Mouse (Mus musculus) kidney, embryonic 14.5 days (tissue): ENCODE results near the gene Osbpl2. TPM values are rescaled to one million over a fixed set of nuclear protein-coding genes. Genes with fewer than 3 reads are reported as not detected.
A peak's percentile ranks its signal among the peaks of the same experiment; 100 is the strongest.

ENCODE experiments used
- ATAC-seq: fragments of 200-750 bp; cut with Nextera tagmentation; 2 replicates; pipeline ENCODE4 v1.8.0; 2017; ENCODE audit warnings: moderate number of reproducible peaks, mild to moderate bottlenecking, moderate TSS enrichment, moderate library complexity; ENCODE audit not compliant: low FRiP score, low TSS enrichment
- H3K27ac ChIP-seq: fragments of 300-500 bp; sonication (generic); 2 replicates; pipeline ENCODE4 v1.5.1; 2014; ENCODE audit warnings: low read depth, mild to moderate bottlenecking, low read length, moderate library complexity, mixed read lengths
- H3K27me3 ChIP-seq: fragments of 300-500 bp; sonication (generic); 2 replicates; pipeline ENCODE4 v1.6.1; 2014; ENCODE audit warnings: mild to moderate bottlenecking, low read length; ENCODE audit not compliant: control insufficient read depth, insufficient read depth
- H3K36me3 ChIP-seq: fragments of 300-500 bp; sonication (generic); 2 replicates; pipeline ENCODE4 v1.6.1; 2014; ENCODE audit warnings: low read length, mixed read lengths; ENCODE audit not compliant: control insufficient read depth, insufficient read depth
- H3K4me1 ChIP-seq: fragments of 300-500 bp; sonication (generic); 2 replicates; pipeline ENCODE4 v1.6.1; 2014; ENCODE audit warnings: low read length, mixed read lengths; ENCODE audit not compliant: control insufficient read depth, insufficient read depth
- H3K4me2 ChIP-seq: fragments of 300-500 bp; sonication (generic); replicated peaks from 2 replicates; pipeline ENCODE4 v1.6.1; 2014; ENCODE audit warnings: low read depth, mild to moderate bottlenecking, low read length
- H3K4me3 ChIP-seq: fragments of 300-500 bp; sonication (generic); 2 replicates; pipeline ENCODE4 v1.5.1; 2014; ENCODE audit warnings: mild to moderate bottlenecking, low read length
- H3K9ac ChIP-seq: fragments of 300-500 bp; sonication (generic); 2 replicates; pipeline ENCODE4 v1.6.1; 2014; ENCODE audit warnings: low read depth, mild to moderate bottlenecking, low read length, moderate library complexity
- H3K9me3 ChIP-seq: fragments of 300-500 bp; sonication (generic); 2 replicates; pipeline ENCODE4 v1.6.1; 2016; ENCODE audit warnings: low read length; ENCODE audit not compliant: control insufficient read depth
- WGBS: fragments of 180-500 bp; shearing (Covaris S2); extraction: QIAGEN DNeasy Blood & Tissue Kit; methylation state at CpG from one replicate; pipeline ENCODE4 v1.1.7; 2014; 5-methylcytosine and 5-hydroxymethylcytosine counted together
- polyA plus RNA-seq: library from polyadenylated mRNA; unstranded; fragments of >200 nt; fragmentation: Nextera tagmentation; extraction: Ambion mirVana; gene quantifications from 2 replicates; pipeline ENCODE4 v1.2.1, GENCODE M21; 2014

The Osbpl2 gene
- polyA plus RNA-seq, 1 experiment from 2014 or later, result 34.4 TPM

GRCm38 (mm10) chr2:180115279-180115678 lies 3.8 kb upstream of the Osbpl2 start:
- ATAC-seq, result no peak
- H3K36me3 ChIP-seq, result no peaks in the 10 kb centered on the region
- no peaks in the 10 kb centered on the region for H3K9me3 ChIP-seq
- H3K9ac ChIP-seq, result no peak overlapping the region
- H3K27me3 ChIP-seq, result no peaks in the 10 kb centered on the region
- no peak overlapping the region for H3K27ac ChIP-seq
- H3K4me3 ChIP-seq, result no peak overlapping the region
- WGBS, result 10% methylated on average over 6 of the region's 6 CpGs
- H3K4me2 ChIP-seq, result no peak overlapping the region
- peaks cover 15% of the 10 kb centered on the region for H3K4me1 ChIP-seq

- no peak overlapping the region for H3K9ac ChIP-seq
- peaks cover 16% of the 10 kb centered on the region for H3K4me1 ChIP-seq
- H3K27ac ChIP-seq, result no peak overlapping the region
- 74% methylated on average over 10 of the region's 10 CpGs for WGBS
- H3K4me2 ChIP-seq, result no peak overlapping the region
- H3K36me3 ChIP-seq, result no peaks in the 10 kb centered on the region
- no peaks in the 10 kb centered on the region for H3K9me3 ChIP-seq
- no peak for ATAC-seq
- no peak overlapping the region for H3K4me3 ChIP-seq
- no peaks in the 10 kb centered on the region for H3K27me3 ChIP-seq
Observed at GRCm38 (mm10) chr2:180116081-180116493, 3.0 kb upstream of the Osbpl2 start.

- Histone ChIP-seq H3K9ac (no peak overlapping the region), H3K27ac (no peak overlapping the region), H3K4me3 (no peak overlapping the region), H3K4me1 (peaks cover 16% of the 10 kb centered on the region), H3K27me3 (no peaks in the 10 kb centered on the region), H3K9me3 (no peaks in the 10 kb centered on the region), H3K4me2 (no peak overlapping the region), H3K36me3 (no peaks in the 10 kb centered on the region)
- no peak for ATAC-seq
- WGBS, result 75% methylated on average over 8 of the region's 8 CpGs
Observed at GRCm38 (mm10) chr2:180116741-180117484, 2.2 kb upstream of the Osbpl2 start.

- 12% methylated on average over 13 of the region's 13 CpGs for WGBS
- Histone ChIP-seq H3K9ac (no peak overlapping the region; the same call in 1 of the 2 replicates), H3K27ac (no peak overlapping the region), H3K27me3 (no peaks in the 10 kb centered on the region), H3K4me1 (peaks cover 16% of the 10 kb centered on the region), H3K4me2 (no peak overlapping the region), H3K36me3 (no peaks in the 10 kb centered on the region), H3K9me3 (no peaks in the 10 kb centered on the region), H3K4me3 (no peak overlapping the region)
- ATAC-seq, result no peak
Observed at GRCm38 (mm10) chr2:180117485-180118194, 1.5 kb upstream of the Osbpl2 start.

DNA sequence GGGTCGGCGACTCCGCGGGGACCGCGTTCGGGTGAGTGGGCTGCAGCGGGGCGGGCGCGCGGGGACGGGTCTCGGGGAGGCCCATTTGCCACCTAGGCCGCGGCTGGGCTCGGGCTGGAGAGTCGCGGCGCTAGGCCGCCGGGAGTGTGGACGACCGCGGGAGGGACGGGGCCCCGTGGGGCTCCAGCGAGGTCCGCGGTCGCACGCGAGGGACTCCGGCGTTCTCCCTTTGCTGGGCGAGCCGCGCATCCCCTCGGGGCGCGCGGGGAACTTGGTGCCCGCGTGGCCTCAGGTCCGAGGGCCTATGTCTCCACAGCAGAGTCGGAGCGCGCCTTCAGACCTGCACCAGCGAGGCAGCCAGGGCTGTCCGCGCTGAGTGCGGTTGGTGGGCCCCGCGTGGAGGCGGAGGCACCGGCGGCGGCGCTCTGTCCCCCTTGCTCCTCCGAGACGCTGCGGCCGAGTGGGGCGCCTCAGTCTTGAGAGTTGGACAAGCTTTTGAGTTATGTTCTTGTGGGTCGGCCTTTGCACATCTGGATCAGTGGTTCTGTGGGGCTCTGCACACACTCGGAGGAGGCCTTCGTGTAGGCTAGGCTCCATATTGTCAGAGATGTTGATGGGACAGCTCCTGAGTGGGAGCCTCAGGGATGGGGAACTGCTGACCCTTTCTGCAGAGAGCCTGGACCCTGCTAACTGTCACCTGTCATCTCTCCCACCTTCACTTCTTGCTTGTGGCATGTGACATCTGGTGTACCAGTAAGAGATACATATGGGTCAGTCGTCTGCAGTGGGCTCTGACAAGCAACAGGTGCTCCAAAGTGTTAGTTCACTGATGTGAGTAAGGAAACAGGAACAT lies 559 bp downstream of the Osbpl2 start:
- Histone ChIP-seq H3K4me3 (peak overlapping the region; percentile 84), H3K36me3 (no peaks in the 10 kb centered on the region; the same call in 1 of the 2 replicates), H3K4me2 (peak overlapping the region; percentile 62), H3K27ac (peak overlapping the region; percentile 1; the same call in 1 of the 2 replicates), H3K9ac (peak overlapping the region; percentile 81), H3K9me3 (peaks cover 4% of the 10 kb centered on the region; the same call in 1 of the 2 replicates), H3K27me3 (no peaks in the 10 kb centered on the region), H3K4me1 (peaks cover 16% of the 10 kb centered on the region)
- WGBS, result 2% methylated on average over 49 of the region's 68 CpGs
- peak; percentile 28 for ATAC-seq

DNA sequence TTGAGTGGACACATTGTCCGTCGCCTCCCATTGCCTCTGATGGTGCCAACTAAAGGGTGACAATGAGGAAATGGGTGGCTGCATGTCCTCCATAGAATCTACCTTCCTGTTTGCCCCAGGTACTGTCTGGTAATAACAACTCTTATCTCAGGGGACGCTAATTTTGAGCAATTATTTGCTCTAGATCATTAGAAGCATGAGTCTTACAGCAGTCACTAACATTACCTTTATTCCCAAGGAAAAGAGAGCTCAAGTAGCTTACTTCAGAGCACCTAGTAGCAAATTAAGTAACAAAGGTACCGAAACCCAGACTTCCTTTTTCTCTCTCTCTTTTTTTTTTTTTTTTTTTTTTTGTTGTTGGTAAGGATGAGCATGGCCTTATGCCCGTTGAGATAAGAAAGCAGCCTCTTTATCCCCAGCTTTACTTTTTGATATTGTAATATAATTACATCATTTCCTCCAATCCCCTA lies 1.2 kb downstream of the Osbpl2 start:
- no peaks in the 10 kb centered on the region; the same call in 1 of the 2 replicates for H3K36me3 ChIP-seq
- no peak overlapping the region for H3K27ac ChIP-seq
- ATAC-seq, result no peak
- no peak overlapping the region; the same call in 1 of the 2 replicates for H3K9ac ChIP-seq
- peak overlapping the region; percentile 62 for H3K4me2 ChIP-seq
- peak overlapping the region; percentile 84 for H3K4me3 ChIP-seq
- H3K4me1 ChIP-seq, result peaks cover 16% of the 10 kb centered on the region
- 65% methylated on average over 5 of the region's 5 CpGs for WGBS
- H3K27me3 ChIP-seq, result no peaks in the 10 kb centered on the region
- peaks cover 4% of the 10 kb centered on the region; the same call in 1 of the 2 replicates for H3K9me3 ChIP-seq

- WGBS, result 87% methylated on average over 2 of the region's 2 CpGs
- peaks cover 4% of the 10 kb centered on the region; the same call in 1 of the 2 replicates for H3K9me3 ChIP-seq
- no peak for ATAC-seq
- no peak overlapping the region for H3K4me3 ChIP-seq
- no peaks in the 10 kb centered on the region for H3K27me3 ChIP-seq
- H3K36me3 ChIP-seq, result no peaks in the 10 kb centered on the region; the same call in 1 of the 2 replicates
- H3K27ac ChIP-seq, result no peak overlapping the region
- H3K4me1 ChIP-seq, result peaks cover 12% of the 10 kb centered on the region
- H3K9ac ChIP-seq, result no peak overlapping the region
- no peak overlapping the region for H3K4me2 ChIP-seq
Observed at GRCm38 (mm10) chr2:180124192-180124591, 5.1 kb downstream of the Osbpl2 start.

DNA sequence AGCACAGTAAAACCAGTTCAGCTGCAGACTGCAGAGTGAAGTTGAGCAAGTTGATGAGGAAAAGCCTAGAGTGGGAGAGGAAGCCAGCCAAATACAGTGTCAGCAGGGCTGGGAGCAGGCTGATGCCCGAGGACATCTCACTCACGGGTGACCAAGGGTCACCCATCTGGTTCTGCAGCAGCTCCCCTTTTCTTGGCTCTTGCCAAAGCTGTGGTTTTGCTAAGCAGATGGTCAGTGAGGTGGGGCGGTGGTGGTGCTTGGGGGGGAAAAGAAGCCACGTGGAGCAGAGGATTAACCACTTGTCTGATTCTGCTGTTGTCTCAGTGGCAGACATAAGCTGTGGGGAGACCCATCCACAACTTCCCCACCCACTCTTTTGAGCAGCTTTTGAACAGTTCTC lies 7.1 kb downstream of the Osbpl2 start:
- H3K9me3 ChIP-seq, result peaks cover 4% of the 10 kb centered on the region; the same call in 1 of the 2 replicates
- H3K36me3 ChIP-seq, result no peaks in the 10 kb centered on the region; the same call in 1 of the 2 replicates
- no peak overlapping the region for H3K4me3 ChIP-seq
- no peaks in the 10 kb centered on the region for H3K27me3 ChIP-seq
- no peak overlapping the region for H3K4me2 ChIP-seq
- peaks cover 7% of the 10 kb centered on the region; the same call in 1 of the 2 replicates for H3K4me1 ChIP-seq
- no peak overlapping the region for H3K27ac ChIP-seq
- H3K9ac ChIP-seq, result no peak overlapping the region
- WGBS, result 18% methylated on average over 4 of the region's 4 CpGs
- no peak for ATAC-seq
